Mouse (Mus musculus) cerebellum, adult 18-20 months (tissue): Measurements from ENCODE around the gene Mreg.

Experiments used
- DNase-seq, 2 experiments: peaks; one replicate each; pipeline ENCODE4 v3.0.0; 2021

The Mreg gene

GRCm38 (mm10) chr1:72119981-72120380 lies 92.1 kb downstream of the Mreg start:
- DNase-seq, result no peak

DNA sequence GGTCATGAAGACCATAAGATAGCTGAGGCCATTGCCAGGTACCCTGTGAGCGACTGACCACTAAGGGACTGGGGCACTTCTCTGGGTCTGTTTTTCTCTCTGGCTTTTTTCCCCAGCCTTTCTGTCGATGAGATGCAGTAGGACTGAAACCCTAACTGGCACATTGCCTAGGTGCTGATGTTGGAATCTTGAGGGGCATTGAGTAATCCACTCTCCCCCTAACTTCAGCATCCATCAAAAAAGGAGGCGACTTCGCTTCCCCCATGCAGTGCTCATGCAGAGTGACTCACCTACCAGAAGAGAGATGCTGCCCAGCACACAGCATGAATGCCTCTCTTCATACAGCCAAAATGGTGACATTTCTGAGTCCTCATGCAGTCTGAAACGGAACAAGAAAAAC lies 97.9 kb downstream of the Mreg start:
- no peak for DNase-seq
